Mouse (Mus musculus) left cerebral cortex, adult 6 months (tissue): ENCODE measurements around the gene Clec14a. TPM values are rescaled to one million over a fixed set of nuclear protein-coding genes. Genes with fewer than 3 reads are reported as not detected.

Experiments used
- long read RNA-seq, 2 experiments: library from polyadenylated mRNA; unstranded; transcript quantifications; one replicate each; pipeline ENCODE4 v2.0.0; 2019 to 2020
- polyA plus RNA-seq: library from polyadenylated mRNA; unstranded; fragments of <200 nt; fragmentation: Nextera tagmentation; gene quantifications from 2 replicates; pipeline ENCODE4 v1.2.3, GENCODE M21; 2021

The Clec14a gene
- polyA plus RNA-seq, result 1.4 and 1.7 TPM in 2 replicates
- long read RNA-seq, experiment 1, full-length matches to known transcripts, result 23 of 23 reads
- long read RNA-seq, experiment 1, partial matches to known transcripts, result 0 of 23 reads
- long read RNA-seq, experiment 1, other reads (novel, unspliced or antisense), result 0 of 23 reads
- long read RNA-seq, experiment 2, full-length matches to known transcripts, result 3 of 3 reads
- long read RNA-seq, experiment 2, partial matches to known transcripts, result 0 of 3 reads
- long read RNA-seq, experiment 2, other reads (novel, unspliced or antisense), result 0 of 3 reads

GRCm38 (mm10) chr12:58268563-58269501 is at the start of gene Clec14a:
TSS of gene Clec14a (minus strand) at chr12:58269290.

Other genes starting within 250 kb of the Clec14a start
- gene Sstr1, start 57.5 kb downstream of the Clec14a start, polyA plus RNA-seq, result 2.8 and 5.0 TPM in 2 replicates